Mouse (Mus musculus) G1E (cell line): ENCODE data around the gene Chaf1a.

ENCODE experiments used
- CTCF ChIP-seq: IDR thresholded peaks from 2 replicates; pipeline ENCODE4 v1.5.1; 2012; ENCODE audit warnings: low read depth, low read length, inconsistent platforms, mixed read lengths
- GATA1 ChIP-seq: IDR thresholded peaks from 2 replicates; pipeline ENCODE4 v1.6.1; 2012; ENCODE audit warnings: borderline replicate concordance, low read length, inconsistent platforms, mixed read lengths

DNA sequence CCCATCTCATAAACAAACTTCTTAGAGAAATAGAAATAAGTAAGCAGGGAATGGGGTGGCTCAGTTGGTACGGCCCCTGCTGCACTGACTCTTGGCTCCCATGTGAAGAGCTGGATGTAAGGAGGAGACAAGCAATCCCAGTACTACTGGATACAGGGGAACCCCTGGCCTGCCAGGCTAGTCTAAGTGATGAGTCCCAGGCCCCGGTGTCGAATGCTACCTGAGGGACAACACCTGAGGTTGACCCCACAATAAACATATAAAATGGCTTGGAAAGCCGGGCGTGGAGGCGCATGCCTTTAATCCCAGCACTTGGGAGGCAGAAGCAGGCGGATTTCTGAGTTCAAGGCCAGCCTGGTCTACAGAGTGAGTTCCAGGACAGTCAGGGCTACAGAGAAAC, 8.8 kb upstream of the Chaf1a start:
- no peak for TF ChIP-seq CTCF
- TF ChIP-seq GATA1, result no peak
